Mouse (Mus musculus): ENCODE measurements around the gene Dnajc17. TPM values are rescaled to one million over a fixed set of nuclear protein-coding genes. Genes with fewer than 3 reads are reported as not detected.
A peak's percentile ranks its signal among the peaks of the same experiment; 100 is the strongest.

The Dnajc17 gene
- total RNA-seq, 2 experiments from 2014 or later: 15.5 to 19.3 TPM

DNA sequence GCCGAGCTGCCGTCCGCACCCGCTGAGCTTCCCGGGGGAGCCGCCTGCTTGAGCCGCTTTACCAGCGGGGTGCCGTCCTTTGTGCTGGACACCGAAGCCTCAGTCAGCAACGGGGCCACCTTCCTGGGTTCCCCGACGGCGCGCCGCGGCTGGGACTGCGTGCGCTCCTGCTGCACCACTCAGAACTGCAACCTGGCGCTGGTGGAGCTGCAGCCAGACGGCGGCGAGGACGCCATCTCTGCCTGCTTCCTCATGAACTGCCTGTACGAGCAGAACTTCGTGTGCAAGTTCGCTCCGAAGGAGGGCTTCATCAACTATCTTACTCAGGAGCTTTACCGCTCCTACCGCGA lies 29.3 kb upstream of the Dnajc17 start:
- no peak overlapping the region for H3K27ac ChIP-seq
- no peak overlapping the region; the same call in 1 of the 2 replicates for H3K4me3 ChIP-seq
- intact Hi-C loops (cut with DNase I): no loop called here
- DNase-seq (ENCODE audit: extremely low spot score in 1 of 2, low spot score in 2 of 2): no peak
- no peak for TF ChIP-seq CTCF (IDR thresholded peaks at IDR 0.05)

DNA sequence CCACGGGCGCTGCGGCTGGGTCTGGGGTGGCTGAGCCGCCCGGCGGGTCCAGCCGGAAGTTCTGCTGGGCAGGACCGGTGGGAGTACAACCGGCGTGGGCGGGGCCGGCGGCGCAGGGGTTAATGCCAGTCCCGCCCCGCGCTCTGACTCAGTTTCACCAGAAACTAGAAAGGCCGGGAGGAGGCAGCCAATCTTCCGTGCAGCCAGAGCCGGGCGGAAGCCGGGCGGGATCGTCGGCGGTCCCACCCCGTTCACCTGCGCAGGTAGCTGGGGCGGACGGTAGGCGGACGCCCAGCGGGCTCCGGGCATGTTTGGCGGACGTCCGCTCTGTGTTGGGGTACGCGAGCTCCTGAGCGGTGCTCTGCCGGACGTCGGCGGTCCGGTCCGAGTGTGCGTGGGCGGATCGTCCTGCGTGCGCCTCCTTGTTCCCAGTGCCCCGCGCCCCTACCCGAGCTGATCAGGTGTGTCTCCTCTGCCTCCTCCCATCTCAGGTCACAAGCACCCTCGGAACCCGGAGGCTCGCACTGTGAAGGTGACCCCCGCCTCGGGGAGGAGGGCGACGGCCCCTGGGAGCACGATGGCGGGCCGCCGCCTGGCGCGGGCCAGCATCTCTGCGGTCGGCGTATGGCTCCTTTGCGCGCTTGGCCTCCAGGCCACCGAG lies 28.7 kb upstream of the Dnajc17 start, which contains the start of gene Spint1:
Gene Spint1 (plus strand): TSS at position 153 of the 661 bp plus-strand sequence.
- TF ChIP-seq CTCF (IDR thresholded peaks at IDR 0.05): no peak
- Histone ChIP-seq H3K4me3 (peak within 1 kb of the TSS; percentile 34), H3K27ac (no peak within 1 kb of the TSS)
- intact Hi-C loops (cut with DNase I): no loop called here
- no peak for DNase-seq (ENCODE audit: extremely low spot score in 1 of 2, low spot score in 2 of 2)

DNA sequence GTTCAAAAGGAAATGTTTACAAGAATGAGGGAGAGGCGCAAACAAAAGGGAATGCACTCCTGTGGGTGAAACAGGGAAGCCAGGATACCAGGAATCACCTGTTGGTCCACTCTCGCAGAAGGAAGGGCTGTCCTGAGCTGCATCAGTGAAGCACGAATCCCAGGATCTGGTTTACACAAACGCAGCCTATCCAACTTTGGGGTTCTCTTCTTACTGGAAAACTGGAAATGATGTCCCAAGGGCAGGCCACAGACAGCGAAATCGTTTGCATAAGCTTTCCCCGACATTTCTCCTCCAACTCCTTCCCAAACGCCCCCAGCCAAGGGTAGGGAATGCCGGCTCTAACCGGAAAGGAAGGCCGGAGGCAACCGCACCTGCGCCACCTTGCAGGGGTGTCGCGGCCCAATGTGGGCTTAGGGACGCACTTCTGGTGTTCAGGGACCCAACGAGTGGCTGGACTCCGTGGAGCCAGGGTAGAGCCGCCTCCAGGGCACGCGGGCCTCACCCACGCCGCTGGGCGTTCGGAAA lies 28.2 kb upstream of the Dnajc17 start:
- Histone ChIP-seq H3K27ac (no peak overlapping the region), H3K4me3 (peak overlapping the region; percentile 34)
- intact Hi-C loops (cut with DNase I): no loop called here
- no peak for TF ChIP-seq CTCF (IDR thresholded peaks at IDR 0.05)
- no peak for DNase-seq (ENCODE audit: extremely low spot score in 1 of 2, low spot score in 2 of 2)

GRCm38 (mm10) chr2:119229775-119230704 lies 21.4 kb upstream of the Dnajc17 start, which contains the start of gene Ppp1r14d:
TSS of gene Ppp1r14d (minus strand) at chr2:119229906.
- no peak for TF ChIP-seq CTCF (IDR thresholded peaks at IDR 0.05)
- intact Hi-C loops (cut with DNase I): no loop called here
- no peak within 1 kb of the TSS for H3K27ac ChIP-seq
- H3K4me3 ChIP-seq: no peak within 1 kb of the TSS
- no peak for DNase-seq (ENCODE audit: extremely low spot score in 1 of 2, low spot score in 2 of 2)

DNA sequence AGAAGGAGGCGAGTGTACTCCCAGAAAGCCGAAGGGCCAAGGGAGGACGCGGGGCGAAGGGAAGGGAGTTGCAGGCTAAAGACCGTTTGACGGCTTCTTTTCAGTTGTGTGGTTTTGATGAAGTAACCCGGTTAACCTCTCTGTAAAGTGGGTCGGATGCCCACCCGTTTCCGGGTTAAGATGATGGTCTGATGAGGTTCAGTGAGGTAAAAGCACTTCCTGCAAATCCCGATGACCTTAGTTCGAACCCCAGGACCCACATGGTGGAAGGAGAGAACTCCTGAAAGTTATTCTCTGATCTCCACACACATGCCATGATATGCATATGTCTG lies 547 bp upstream of the Dnajc17 start:
- no peak for TF ChIP-seq CTCF (IDR thresholded peaks at IDR 0.05)
- H3K4me3 ChIP-seq: peak overlapping the region; percentile 72
- DNase-seq (ENCODE audit: extremely low spot score in 1 of 2, low spot score in 2 of 2): no peak
- peak overlapping the region; percentile 85 for H3K27ac ChIP-seq
- intact Hi-C loops (cut with DNase I): loop anchor here (2.0 kb wide), 1 partner anchor 80 kb away; the partner anchor contains the start of gene Vps18

GRCm38 (mm10) chr2:119207961-119208343 lies 643 bp downstream of the Dnajc17 start:
- intact Hi-C loops (cut with DNase I): loop anchor here (2.0 kb wide), 1 partner anchor 81 kb away; the partner anchor contains the start of gene Vps18
- Histone ChIP-seq H3K27ac (peak overlapping the region; percentile 89), H3K4me3 (peak overlapping the region; percentile 72)

GRCm38 (mm10) chr2:119203871-119204460 lies 4.6 kb downstream of the Dnajc17 start:
- no peak for DNase-seq (ENCODE audit: extremely low spot score in 1 of 2, low spot score in 2 of 2)
- intact Hi-C loops (cut with DNase I): no loop called here
- TF ChIP-seq CTCF (IDR thresholded peaks at IDR 0.05): no peak
- Histone ChIP-seq H3K4me3 (no peak overlapping the region), H3K27ac (no peak overlapping the region)

More at GRCm38 (mm10) chr2:119207961-119208343, 643 bp downstream of the Dnajc17 start:
- no peak for DNase-seq (ENCODE audit: extremely low spot score in 1 of 2, low spot score in 2 of 2)
- no peak for TF ChIP-seq CTCF (IDR thresholded peaks at IDR 0.05)

- TF ChIP-seq CTCF (IDR thresholded peaks at IDR 0.05): no peak
- Histone ChIP-seq H3K4me3 (no peak overlapping the region), H3K27ac (no peak overlapping the region)
- intact Hi-C loops (cut with DNase I): no loop called here
- DNase-seq (ENCODE audit: extremely low spot score in 1 of 2, low spot score in 2 of 2): no peak
Observed at GRCm38 (mm10) chr2:119202914-119203453, 5.6 kb downstream of the Dnajc17 start.

- intact Hi-C loops (cut with DNase I): no loop called here
- no peak for TF ChIP-seq CTCF (IDR thresholded peaks at IDR 0.05)
- Histone ChIP-seq H3K27ac (no peak overlapping the region), H3K4me3 (no peak overlapping the region)
- DNase-seq (ENCODE audit: extremely low spot score in 1 of 2, low spot score in 2 of 2): no peak
Observed at GRCm38 (mm10) chr2:119198934-119199333, 9.7 kb downstream of the Dnajc17 start.

DNA sequence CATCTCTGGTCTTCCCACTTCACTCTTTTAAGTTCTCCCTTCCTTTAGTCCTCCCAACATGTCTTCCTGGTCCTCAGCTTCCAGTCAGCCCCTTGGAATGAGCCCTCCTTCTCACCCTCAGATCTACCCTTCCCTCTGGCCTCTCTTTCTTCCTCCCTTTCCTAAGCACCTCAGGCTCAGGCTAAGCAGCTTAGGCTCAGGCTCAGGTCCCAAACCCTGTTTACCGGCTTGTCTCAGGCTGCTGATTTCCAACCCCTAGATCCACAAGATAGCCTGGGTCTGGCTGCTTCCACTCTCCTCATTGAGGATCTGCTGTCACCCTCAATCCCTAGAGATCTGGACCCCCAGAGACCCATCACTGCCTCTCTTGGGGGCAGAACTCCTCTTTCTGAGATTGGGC lies 10.5 kb downstream of the Dnajc17 start:
- DNase-seq (ENCODE audit: extremely low spot score in 1 of 2, low spot score in 2 of 2): no peak
- intact Hi-C loops (cut with DNase I): no loop called here
- no peak overlapping the region for H3K4me3 ChIP-seq
- no peak overlapping the region for H3K27ac ChIP-seq
- no peak for TF ChIP-seq CTCF (IDR thresholded peaks at IDR 0.05)

- no peak for DNase-seq (ENCODE audit: extremely low spot score in 1 of 2, low spot score in 2 of 2)
- no peak overlapping the region for H3K27ac ChIP-seq
- no peak overlapping the region for H3K4me3 ChIP-seq
- intact Hi-C loops (cut with DNase I): no loop called here
- TF ChIP-seq CTCF (IDR thresholded peaks at IDR 0.05): no peak
Observed at GRCm38 (mm10) chr2:119197493-119197892, 11.1 kb downstream of the Dnajc17 start.

Data from left cerebral cortex, adult 2 months (tissue).